Mouse (Mus musculus) fibroblast of lung, adult 2 months (primary cell): ENCODE measurements around the gene Dstyk.

Source experiments
- DNase-seq: peaks from one replicate; pipeline ENCODE4 v3.0.0-alpha.2; 2011; ENCODE audit warnings: low read depth

Gene Dstyk

GRCm38 (mm10) chr1:132417319-132418251 lies at the start of gene Dstyk:
Gene Dstyk (plus strand): TSS chr1:132417555.
- peak; percentile 87 for DNase-seq

- no peak for DNase-seq
These were observed 49.5 kb upstream of the Dstyk start for GRCm38 (mm10) chr1:132367692-132368506.

DNA sequence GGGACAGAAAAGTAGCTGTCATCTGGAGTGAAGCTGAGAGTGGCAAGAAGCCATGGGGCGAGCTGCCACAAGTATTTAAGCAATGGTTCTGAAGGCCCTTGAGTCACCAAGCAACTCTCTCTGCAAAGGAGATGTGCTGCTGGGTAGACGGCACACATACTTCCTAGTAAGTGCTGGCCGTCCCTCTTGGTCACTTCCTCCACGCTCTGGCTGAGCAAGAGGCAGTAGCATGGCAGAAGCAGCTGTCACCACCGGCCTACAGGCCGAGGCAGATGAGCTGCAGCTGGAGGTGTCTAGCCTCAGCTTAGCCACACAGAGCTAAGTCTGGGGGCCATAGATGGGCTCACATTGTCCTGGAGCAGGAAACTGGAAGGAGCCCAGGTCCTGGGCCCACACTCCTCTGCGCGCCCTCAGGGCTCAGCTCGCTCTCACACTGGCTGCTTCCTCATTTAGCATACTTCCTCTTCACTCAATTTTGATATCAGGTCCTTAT lies 46.6 kb upstream of the Dstyk start:
- DNase-seq: no peak

GRCm38 (mm10) chr1:132371298-132372081 lies 45.9 kb upstream of the Dstyk start:
- no peak for DNase-seq

DNA sequence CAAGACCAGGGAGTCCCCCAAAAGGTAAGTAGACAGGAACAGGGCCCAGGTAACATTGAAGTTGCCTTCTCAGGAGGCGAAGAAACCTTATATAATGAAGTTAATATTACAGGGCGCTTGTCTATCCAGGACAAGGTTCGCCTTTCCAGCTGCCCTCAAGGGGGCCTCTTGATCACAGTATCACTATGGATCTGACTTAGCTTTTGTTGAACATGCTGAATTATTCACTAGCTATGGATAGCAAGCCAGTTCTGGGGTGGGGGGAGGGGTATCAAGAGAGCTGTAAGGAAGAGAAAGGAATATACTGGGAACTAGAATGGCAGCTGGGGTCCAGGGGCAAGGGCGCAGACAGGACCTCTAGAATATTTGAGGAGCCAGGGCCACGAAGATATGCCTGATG lies 45.0 kb upstream of the Dstyk start:
- no peak for DNase-seq

DNA sequence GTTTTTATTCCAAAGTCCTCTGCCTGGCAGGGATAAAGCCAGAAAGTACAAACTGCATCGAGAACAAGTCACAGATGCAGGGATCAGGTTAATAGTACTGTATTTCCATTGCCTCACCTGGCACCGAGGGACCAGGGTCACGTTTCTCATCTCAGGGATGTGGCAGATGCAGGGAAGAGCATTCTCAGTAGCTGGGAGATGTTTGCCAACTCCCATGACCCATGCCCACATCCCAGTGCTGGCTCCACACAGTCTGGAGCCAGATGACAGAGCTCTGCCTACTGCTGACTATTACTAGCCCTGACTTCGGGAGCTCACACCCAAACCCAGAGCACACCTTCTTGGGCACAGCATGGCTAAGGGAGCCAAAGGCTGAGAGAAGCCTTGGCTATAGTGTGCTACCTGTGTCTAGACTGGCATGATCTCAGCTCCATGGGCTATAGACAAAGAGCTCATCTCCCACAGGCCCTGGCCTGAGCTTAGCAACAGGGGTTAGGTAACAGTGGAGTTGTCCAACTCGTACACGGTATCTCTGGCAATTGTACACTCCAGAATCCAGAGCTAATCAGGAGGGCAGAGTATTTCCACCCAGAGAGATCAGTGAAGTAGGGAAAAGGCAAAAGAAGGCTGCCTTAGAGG lies 44.3 kb upstream of the Dstyk start:
- no peak for DNase-seq

- DNase-seq: no peak
These were observed 43.0 kb upstream of the Dstyk start for GRCm38 (mm10) chr1:132374140-132374872.

- no peak for DNase-seq
These were observed 42.5 kb upstream of the Dstyk start for GRCm38 (mm10) chr1:132374873-132375244.

- no peak for DNase-seq
These were observed 42.1 kb upstream of the Dstyk start for GRCm38 (mm10) chr1:132375256-132375655.

- DNase-seq: no peak
These were observed 40.9 kb upstream of the Dstyk start for GRCm38 (mm10) chr1:132376211-132377054.

GRCm38 (mm10) chr1:132377055-132377365 lies 40.3 kb upstream of the Dstyk start:
- no peak for DNase-seq

DNA sequence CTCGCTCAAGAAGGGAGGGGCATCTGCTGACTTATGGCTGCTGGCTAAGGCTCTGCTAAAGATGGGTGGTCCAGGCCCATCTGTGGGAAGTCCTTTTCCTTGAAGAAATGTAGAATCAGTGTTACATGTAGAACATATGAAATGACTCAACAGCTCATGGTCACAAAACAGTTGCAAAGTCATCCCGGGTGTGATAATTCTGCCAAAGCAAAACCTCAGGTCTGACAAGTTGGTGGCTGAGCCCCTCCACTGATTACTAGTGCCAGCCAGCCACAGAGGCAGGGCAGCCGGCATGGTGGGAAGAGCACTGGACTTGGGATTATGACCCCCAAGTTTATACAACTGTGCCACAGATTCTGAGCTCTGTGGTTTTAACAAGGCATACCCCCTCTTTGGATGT lies 39.5 kb upstream of the Dstyk start:
- no peak for DNase-seq

GRCm38 (mm10) chr1:132380550-132381100 lies 36.7 kb upstream of the Dstyk start:
- no peak for DNase-seq

GRCm38 (mm10) chr1:132381929-132382328 lies 35.4 kb upstream of the Dstyk start:
- DNase-seq: no peak

DNA sequence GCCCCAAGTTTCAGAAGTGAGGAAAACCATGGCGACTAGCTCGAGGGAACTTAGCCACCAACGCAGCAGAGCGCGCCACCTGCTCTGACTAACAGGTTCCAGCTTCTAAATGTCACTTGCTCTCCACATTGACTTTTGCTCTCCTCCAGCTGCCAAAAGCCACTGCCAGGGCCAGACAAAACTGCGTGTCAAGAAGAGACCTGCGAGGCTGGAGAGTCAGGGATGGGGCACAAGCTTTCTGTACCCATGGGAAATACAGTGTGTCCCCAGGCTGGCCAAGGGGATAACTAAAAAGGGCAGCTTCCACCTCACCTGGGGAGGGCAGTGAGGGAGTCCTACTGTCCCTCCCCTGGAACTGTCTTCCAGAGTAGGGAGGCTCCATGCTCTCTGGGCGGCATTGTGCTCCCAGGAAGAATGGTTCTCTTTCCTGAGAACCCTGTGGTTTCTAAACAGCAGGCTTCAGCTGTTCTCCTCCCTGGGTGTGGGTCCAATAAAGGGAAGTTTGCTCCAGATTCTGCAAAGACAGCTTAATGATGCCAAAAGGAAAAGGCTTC lies 33.3 kb upstream of the Dstyk start:
- no peak for DNase-seq

DNA sequence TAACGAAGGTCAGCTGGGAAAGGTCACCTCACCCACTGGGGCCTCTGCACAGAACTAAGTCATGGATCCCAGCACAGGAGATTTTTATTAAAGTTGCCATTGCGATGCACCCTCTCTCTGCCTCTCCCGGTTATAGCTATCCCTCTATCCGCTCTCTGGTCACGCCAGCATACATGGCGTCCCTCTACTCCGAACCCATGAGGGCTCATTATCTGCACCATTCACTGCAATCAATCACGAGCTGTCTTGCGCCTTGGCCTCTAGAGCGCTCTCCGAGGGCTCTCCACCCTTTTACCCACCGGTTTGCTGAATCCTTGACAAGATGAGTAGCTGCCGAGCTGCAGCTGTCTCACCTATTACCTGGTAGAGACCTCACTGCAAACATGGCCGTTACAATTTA lies 32.1 kb upstream of the Dstyk start:
- DNase-seq: no peak

- no peak for DNase-seq
These were observed 31.6 kb upstream of the Dstyk start for GRCm38 (mm10) chr1:132385711-132386110.

DNA sequence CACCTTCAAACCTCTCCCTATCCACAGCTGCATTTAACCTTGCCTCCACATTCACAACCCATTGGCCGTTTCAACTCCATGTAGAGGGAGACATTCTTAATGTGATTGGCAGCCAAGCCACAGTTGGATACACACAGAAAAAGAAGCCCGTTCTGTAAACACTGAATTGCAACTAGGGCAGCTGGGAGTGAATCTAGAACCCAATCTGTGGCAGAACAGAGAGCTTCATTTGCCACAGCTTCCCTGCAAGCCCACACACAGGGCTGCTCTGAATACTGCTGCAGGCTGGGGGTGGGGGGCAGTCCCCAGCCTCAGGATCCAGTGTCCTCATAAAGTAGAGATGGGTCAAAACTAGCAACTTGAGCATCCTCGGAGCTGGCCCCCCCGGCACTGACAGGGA lies 31.1 kb upstream of the Dstyk start:
- DNase-seq: no peak

DNA sequence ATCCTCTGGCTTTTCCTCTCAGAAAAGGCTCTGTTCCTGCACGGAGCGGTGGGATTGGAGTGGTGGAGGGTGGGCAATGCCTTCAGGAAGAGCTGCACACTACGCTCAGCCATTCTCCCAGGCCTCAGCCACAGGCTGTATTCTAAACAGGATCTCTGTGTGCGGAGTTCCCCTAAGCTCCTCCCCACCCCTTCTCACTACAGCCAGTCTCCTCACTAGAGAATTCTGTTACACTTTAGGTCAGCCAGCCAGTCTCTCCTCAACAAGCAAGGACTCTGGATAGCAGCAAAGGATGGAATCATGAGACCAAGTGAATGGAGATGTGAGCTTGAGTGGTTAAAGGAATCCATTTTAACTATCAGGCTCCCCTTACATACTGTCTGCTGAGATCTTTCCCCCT lies 29.4 kb upstream of the Dstyk start:
- DNase-seq: no peak
